Mouse (Mus musculus) intestine, embryonic 14.5 days (tissue): ENCODE measurements around the gene Add1. TPM values are rescaled to one million over a fixed set of nuclear protein-coding genes. Genes with fewer than 3 reads are reported as not detected.
"Not testable (repeated sequence)": the region's sequence is repeated elsewhere in the genome, so short reads cannot be mapped to it uniquely, and the experiment has no call there.

Source experiments
- ATAC-seq: fragments of 200-750 bp; cut with Nextera tagmentation; replicated peaks from 2 replicates; pipeline ENCODE4 v1.8.0; 2017; ENCODE audit warnings: low read depth, moderate number of reproducible peaks, moderate TSS enrichment, moderate library complexity; ENCODE audit not compliant: low FRiP score, low TSS enrichment
- DNase-seq: peaks from one replicate; pipeline ENCODE4 v3.0.0-alpha.2; 2018; ENCODE audit warnings: low spot score
- H3K27ac ChIP-seq: fragments of 300-500 bp; sonication (generic); 2 replicates; pipeline ENCODE4 v1.5.1; 2014; ENCODE audit warnings: low read depth, mild to moderate bottlenecking, control low read depth
- H3K27me3 ChIP-seq: fragments of 300-500 bp; sonication (generic); replicated peaks from 2 replicates; pipeline ENCODE4 v1.6.1; 2014; ENCODE audit warnings: low read length, control low read depth; ENCODE audit not compliant: control insufficient read depth, insufficient read depth
- H3K36me3 ChIP-seq: fragments of 300-500 bp; sonication (generic); 2 replicates; pipeline ENCODE4 v1.6.1; 2014; ENCODE audit warnings: low read length, control low read depth; ENCODE audit not compliant: control insufficient read depth, insufficient read depth
- H3K4me1 ChIP-seq: fragments of 300-500 bp; sonication (generic); replicated peaks from 2 replicates; pipeline ENCODE4 v1.6.1; 2014; ENCODE audit warnings: low read length, control low read depth, mixed read lengths; ENCODE audit not compliant: control insufficient read depth, insufficient read depth
- H3K4me2 ChIP-seq: fragments of 300-500 bp; sonication (generic); 2 replicates; pipeline ENCODE4 v1.6.1; 2014; ENCODE audit warnings: low read length
- H3K4me3 ChIP-seq: fragments of 300-500 bp; sonication (generic); 2 replicates; pipeline ENCODE4 v1.5.1; 2014; ENCODE audit warnings: low read depth, low read length, control low read depth, mixed read lengths
- H3K9ac ChIP-seq: fragments of 300-500 bp; sonication (generic); 2 replicates; pipeline ENCODE4 v1.6.1; 2014; ENCODE audit warnings: mild to moderate bottlenecking, low read length
- H3K9me3 ChIP-seq: fragments of 300-500 bp; sonication (generic); 2 replicates; pipeline ENCODE4 v1.6.1; 2016; ENCODE audit warnings: low read length, control low read depth; ENCODE audit not compliant: control insufficient read depth
- WGBS: fragments of 180-500 bp; shearing (Covaris S2); extraction: QIAGEN DNeasy Blood & Tissue Kit; methylation state at CpG from one replicate; pipeline ENCODE4 v1.1.7; 2014; 5-methylcytosine and 5-hydroxymethylcytosine counted together
- polyA plus RNA-seq: library from polyadenylated mRNA; unstranded; fragments of >200 nt; fragmentation: Nextera tagmentation; extraction: Ambion mirVana; gene quantifications from 2 replicates; pipeline ENCODE4 v1.2.1, GENCODE M21; 2014

The Add1 gene
- polyA plus RNA-seq, 1 experiment from 2014 or later, result 183 TPM

DNA sequence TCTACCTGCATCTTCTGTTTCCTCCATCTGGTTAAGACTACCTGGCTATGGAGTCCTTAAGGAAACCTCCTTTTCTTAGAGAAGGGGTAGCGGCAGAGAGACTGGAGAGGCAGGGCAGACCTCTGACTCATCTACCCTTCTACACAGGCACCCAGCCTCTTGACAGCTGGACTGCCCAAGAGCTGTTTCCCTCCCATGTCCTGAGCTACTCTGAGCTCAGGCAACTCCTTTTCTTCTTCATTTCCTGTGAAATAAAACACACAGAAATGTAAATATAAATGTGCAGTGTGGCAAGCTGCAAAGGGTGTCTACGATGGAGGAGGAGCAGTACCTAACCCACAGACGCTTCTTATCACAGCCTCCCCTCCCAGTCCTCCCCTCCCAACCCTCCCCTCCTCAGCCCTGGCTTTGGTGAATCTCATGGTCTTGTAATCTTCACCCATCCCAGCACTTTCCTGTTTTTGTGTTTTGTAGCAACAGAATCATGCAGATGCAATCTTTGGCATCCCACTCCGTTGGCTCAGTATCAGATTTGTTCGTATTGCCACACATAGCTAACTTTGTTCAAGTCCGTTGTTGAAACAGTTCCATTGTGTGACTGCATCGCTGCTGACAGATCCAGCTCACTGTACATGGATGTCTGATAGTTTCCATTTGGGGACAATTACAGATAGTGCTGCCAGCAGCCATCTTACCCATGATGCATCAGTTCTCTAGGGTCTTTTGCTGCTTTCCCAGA, 7.8 kb upstream of the Add1 start:
- Histone ChIP-seq H3K9me3 (no peaks in the 10 kb centered on the region), H3K27me3 (no peaks in the 10 kb centered on the region), H3K27ac (peak overlapping the region; percentile 43), H3K36me3 (peaks cover 25% of the 10 kb centered on the region), H3K4me2 (no peak overlapping the region), H3K4me3 (no peak overlapping the region), H3K4me1 (no peaks in the 10 kb centered on the region; the same call in 1 of the 2 replicates), H3K9ac (no peak overlapping the region)
- WGBS, result 60% methylated on average over 7 of the region's 7 CpGs
- ATAC-seq (no peak), DNase-seq (no peak)

- Histone ChIP-seq H3K9me3 (no peaks in the 10 kb centered on the region), H3K36me3 (no peaks in the 10 kb centered on the region), H3K4me2 (no peak overlapping the region), H3K27ac (no peak overlapping the region), H3K4me1 (peaks cover 11% of the 10 kb centered on the region), H3K27me3 (no peaks in the 10 kb centered on the region), H3K4me3 (no peak overlapping the region), H3K9ac (no peak overlapping the region)
- WGBS, result 83% methylated on average over 3 of the region's 3 CpGs
- DNase-seq (no peak), ATAC-seq (no peak)
Measured at GRCm38 (mm10) chr5:34571551-34571950, 1.9 kb upstream of the Add1 start.

DNA sequence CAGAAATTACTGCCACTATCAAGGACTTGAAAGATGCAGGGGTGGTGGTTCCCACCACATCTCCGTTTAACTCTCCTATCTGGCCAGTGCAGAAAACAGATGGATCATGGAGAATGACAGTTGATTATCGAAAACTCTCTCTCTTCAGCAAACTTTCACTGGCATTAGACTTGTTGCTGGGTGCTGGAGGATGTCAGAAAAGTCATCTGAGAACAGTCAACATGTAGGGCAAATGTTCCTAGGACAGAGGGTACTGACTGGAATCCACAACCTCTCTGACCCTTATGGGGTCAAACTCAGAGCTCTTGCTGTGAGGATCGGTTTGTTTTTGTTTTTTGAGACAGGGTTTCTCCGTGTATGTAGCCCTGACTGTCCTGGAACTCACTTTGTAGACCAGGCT, 896 bp upstream of the Add1 start:
- Histone ChIP-seq H3K4me2 (peak overlapping the region; percentile 63), H3K9ac (peak overlapping the region; percentile 96; the same call in 1 of the 2 replicates), H3K27ac (peak overlapping the region; percentile 86), H3K4me3 (peak overlapping the region; percentile 92), H3K4me1 (peaks cover 11% of the 10 kb centered on the region)
- not testable (repeated sequence) for H3K36me3 ChIP-seq, H3K9me3 ChIP-seq, H3K27me3 ChIP-seq, DNase-seq, ATAC-seq
- 45% methylated on average over 3 of the region's 4 CpGs for WGBS

DNA sequence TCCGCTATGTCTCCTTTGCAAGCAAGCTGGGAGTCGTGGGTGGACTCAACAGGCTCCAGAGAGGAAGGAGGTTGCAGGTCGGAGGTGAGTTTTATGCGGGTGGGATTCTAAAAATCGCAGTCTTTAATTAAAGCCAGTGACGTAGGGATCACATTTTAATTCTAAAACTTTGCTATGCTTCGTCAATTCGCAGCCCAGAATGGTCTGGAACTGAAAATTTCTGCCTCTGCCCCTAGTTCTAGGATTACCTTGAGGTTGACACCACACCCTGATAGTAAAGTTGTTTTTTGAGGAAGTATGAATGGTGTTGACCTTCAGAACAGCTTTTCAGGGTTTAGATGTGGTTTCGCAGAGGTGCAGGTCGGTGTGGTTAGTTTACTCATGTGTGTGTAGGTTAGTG, 1.3 kb downstream of the Add1 start:
- Histone ChIP-seq H3K36me3 (no peaks in the 10 kb centered on the region), H3K4me3 (peak overlapping the region; percentile 92), H3K9ac (peak overlapping the region; percentile 96), H3K9me3 (no peaks in the 10 kb centered on the region), H3K4me2 (peak overlapping the region; percentile 83), H3K27ac (peak overlapping the region; percentile 86; the same call in 1 of the 2 replicates), H3K27me3 (no peaks in the 10 kb centered on the region), H3K4me1 (peaks cover 11% of the 10 kb centered on the region)
- no peak for DNase-seq
- WGBS, result 35% methylated on average over 10 of the region's 10 CpGs
- no peak for ATAC-seq

GRCm38 (mm10) chr5:34576286-34576685, 2.8 kb downstream of the Add1 start:
- WGBS, result 88% methylated on average over 1 of the region's 1 CpGs
- H3K27me3 ChIP-seq, result no peaks in the 10 kb centered on the region

DNA sequence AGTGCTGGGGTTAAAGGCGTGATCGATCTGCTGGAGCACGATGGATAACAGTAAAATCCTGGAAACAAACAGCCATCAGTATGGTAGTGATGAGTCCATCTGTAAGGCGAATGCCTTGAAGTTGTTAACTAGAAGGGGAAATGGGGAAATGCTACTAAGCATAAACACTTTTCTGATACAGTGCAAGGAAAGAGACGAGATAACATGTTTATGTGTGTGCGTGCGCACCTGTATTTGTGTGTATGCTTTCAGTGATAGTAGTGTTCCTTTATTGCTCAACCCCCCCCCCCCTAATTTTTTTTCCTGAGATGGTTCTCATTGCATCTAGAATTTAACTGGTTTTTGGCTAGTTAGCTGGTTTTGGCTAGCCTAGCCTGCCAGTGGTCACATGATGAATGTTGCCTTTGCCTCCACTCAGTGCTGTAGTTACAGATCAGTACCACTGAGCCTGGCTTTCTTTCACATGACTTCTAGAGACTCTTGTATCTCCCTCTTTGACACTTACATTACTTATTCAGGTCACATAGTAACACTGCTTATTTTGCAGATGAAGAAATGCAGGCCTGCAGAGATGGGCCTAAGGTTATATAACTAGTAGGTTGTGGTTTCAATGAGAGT, 4.7 kb downstream of the Add1 start:
- 95% methylated on average over 7 of the region's 7 CpGs for WGBS
- ATAC-seq, result no peak
- no peak overlapping the region for H3K9ac ChIP-seq

More at GRCm38 (mm10) chr5:34576286-34576685, 2.8 kb downstream of the Add1 start:
- ATAC-seq (no peak), DNase-seq (no peak)
- Histone ChIP-seq H3K4me1 (peaks cover 11% of the 10 kb centered on the region), H3K36me3 (no peaks in the 10 kb centered on the region), H3K9me3 (no peaks in the 10 kb centered on the region), H3K4me3 (no peak overlapping the region), H3K9ac (no peak overlapping the region), H3K27ac (no peak overlapping the region), H3K4me2 (no peak overlapping the region)

GRCm38 (mm10) chr5:34579377-34579776, 5.9 kb downstream of the Add1 start:
- H3K9me3 ChIP-seq, result no peaks in the 10 kb centered on the region
- H3K9ac ChIP-seq, result no peak overlapping the region
- H3K4me3 ChIP-seq, result no peak overlapping the region
- H3K27ac ChIP-seq, result no peak overlapping the region
- DNase-seq, result no peak
- no peaks in the 10 kb centered on the region for H3K27me3 ChIP-seq
- no peak overlapping the region for H3K4me2 ChIP-seq
- WGBS, result 54% methylated on average over 3 of the region's 3 CpGs
- 0 out of 2 replicates have a peak, but pooled peaks cover 4% of the 10 kb centered on the region for H3K36me3 ChIP-seq
- ATAC-seq, result no peak
- H3K4me1 ChIP-seq, result peaks cover 11% of the 10 kb centered on the region

More for the DNA sequence above, 4.7 kb downstream of the Add1 start:
- no peak overlapping the region for H3K4me2 ChIP-seq
- peaks cover 11% of the 10 kb centered on the region for H3K4me1 ChIP-seq
- no peaks in the 10 kb centered on the region for H3K36me3 ChIP-seq
- no peaks in the 10 kb centered on the region for H3K9me3 ChIP-seq
- no peak overlapping the region for H3K27ac ChIP-seq
- no peak overlapping the region for H3K4me3 ChIP-seq
- no peak for DNase-seq
- H3K27me3 ChIP-seq, result no peaks in the 10 kb centered on the region

DNA sequence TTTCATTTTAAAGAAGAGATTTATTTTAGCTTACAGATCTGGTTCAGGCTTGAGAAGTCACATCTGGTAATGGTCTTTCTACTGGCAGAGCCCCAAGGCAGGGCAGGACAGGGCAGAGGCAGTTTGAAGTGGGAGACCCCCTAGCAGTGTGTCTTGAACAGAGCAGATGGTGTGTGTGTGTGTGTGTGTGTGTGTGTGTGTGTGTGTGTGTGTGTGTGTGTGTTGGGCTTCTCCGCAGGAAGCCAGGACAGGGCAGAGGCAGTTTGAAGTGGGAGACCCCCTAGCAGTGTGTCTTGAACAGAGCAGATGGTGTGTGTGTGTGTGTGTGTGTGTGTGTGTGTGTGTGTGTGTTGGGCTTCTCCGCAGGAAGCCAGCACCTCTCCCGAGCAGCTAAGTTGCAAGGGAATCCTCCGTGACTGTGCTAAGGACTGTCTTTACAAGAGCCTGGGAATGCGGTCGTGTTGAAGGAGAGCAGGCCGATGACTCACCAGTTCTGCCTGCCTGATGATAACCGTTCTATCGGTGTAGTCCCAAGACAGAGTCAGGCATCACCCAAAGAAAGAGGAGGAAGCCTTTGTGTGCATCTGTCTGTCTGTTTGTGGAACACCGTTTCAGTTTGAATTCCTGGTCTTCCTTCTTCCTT, 8.3 kb downstream of the Add1 start:
- 14% methylated on average over 10 of the region's 10 CpGs for WGBS
- H3K4me2 ChIP-seq, result peak overlapping the region; percentile 7
- DNase-seq, result peak; percentile 60
- H3K4me3 ChIP-seq, H3K9ac ChIP-seq, H3K36me3 ChIP-seq, H3K9me3 ChIP-seq, H3K27me3 ChIP-seq, H3K4me1 ChIP-seq: not testable (repeated sequence)
- H3K27ac ChIP-seq, result peak overlapping the region; percentile 73
- ATAC-seq, result peak; percentile 91
